Mouse (Mus musculus): Measurements from ENCODE around the gene Txnip.
"Not testable (repeated sequence)": the region's sequence is repeated elsewhere in the genome, so short reads cannot be mapped to it uniquely, and the experiment has no call there.

Gene Txnip

GRCm38 (mm10) chr3:96557694-96558093 lies at the start of gene Txnip:
TSS of gene Txnip (plus strand) at chr3:96557957.
- ATAC-seq (ENCODE audit: insufficient number of reproducible peaks, low FRiP score, low TSS enrichment): peak; percentile 99

DNA sequence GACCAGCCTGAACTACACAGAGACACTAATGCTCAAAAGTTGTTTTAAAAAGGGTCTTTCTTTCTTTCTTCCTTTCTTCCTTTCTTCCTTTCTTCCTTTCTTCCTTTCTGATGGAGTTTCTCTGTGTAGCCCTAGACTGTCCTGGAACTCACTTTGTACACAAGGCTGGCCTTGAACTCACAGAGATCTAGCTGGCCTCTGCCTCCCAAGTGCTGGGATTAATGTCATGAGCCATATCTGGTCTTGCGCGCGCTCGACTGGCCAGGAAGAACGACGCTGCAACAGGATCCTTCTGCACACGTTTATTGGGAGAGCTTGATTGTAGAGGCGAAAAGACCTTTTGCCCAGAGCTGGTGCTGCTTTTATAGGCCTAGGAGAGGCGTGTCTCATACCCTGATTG lies 49.8 kb upstream of the Txnip start:
- ATAC-seq (ENCODE audit: insufficient number of reproducible peaks, low FRiP score, low TSS enrichment): not testable (repeated sequence)

- ATAC-seq (ENCODE audit: insufficient number of reproducible peaks, low FRiP score, low TSS enrichment): no peak
Measured at GRCm38 (mm10) chr3:96520171-96520570, 37.6 kb upstream of the Txnip start.

- no peak for ATAC-seq (ENCODE audit: insufficient number of reproducible peaks, low FRiP score, low TSS enrichment)
Measured at GRCm38 (mm10) chr3:96522149-96522548, 35.6 kb upstream of the Txnip start.

GRCm38 (mm10) chr3:96524028-96524810 lies 33.5 kb upstream of the Txnip start:
- no peak for ATAC-seq (ENCODE audit: insufficient number of reproducible peaks, low FRiP score, low TSS enrichment)

GRCm38 (mm10) chr3:96524914-96525313 lies 32.8 kb upstream of the Txnip start, which contains the start of gene Hfe2:
TSS of gene Hfe2 (plus strand) at chr3:96525172.
- no peak for ATAC-seq (ENCODE audit: insufficient number of reproducible peaks, low FRiP score, low TSS enrichment)

GRCm38 (mm10) chr3:96526013-96526762 lies 31.6 kb upstream of the Txnip start:
- no peak for ATAC-seq (ENCODE audit: insufficient number of reproducible peaks, low FRiP score, low TSS enrichment)

GRCm38 (mm10) chr3:96526864-96527542 lies 30.8 kb upstream of the Txnip start:
- ATAC-seq (ENCODE audit: insufficient number of reproducible peaks, low FRiP score, low TSS enrichment): no peak

DNA sequence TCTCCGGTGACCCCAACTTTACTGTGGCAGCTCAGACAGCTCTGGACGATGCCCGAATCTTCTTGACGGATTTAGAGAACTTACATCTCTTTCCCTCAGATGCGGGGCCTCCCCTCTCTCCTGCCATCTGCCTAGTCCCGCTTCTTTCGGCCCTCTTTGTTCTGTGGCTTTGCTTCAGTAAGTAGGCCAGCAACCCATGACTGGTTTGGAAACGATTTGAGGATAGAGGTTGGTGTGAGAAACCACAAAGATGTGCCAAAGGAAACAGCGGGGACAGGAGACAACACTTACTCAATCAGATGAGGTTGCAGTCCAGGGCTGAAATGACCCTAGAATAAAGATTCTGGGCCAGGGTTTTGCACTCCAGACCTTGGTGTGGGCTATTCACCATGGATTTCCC lies 29.3 kb upstream of the Txnip start:
- ATAC-seq (ENCODE audit: insufficient number of reproducible peaks, low FRiP score, low TSS enrichment): no peak

GRCm38 (mm10) chr3:96532050-96532449 lies 25.7 kb upstream of the Txnip start:
- ATAC-seq (ENCODE audit: insufficient number of reproducible peaks, low FRiP score, low TSS enrichment): no peak

GRCm38 (mm10) chr3:96534300-96534699 lies 23.5 kb upstream of the Txnip start:
- ATAC-seq (ENCODE audit: insufficient number of reproducible peaks, low FRiP score, low TSS enrichment): no peak

DNA sequence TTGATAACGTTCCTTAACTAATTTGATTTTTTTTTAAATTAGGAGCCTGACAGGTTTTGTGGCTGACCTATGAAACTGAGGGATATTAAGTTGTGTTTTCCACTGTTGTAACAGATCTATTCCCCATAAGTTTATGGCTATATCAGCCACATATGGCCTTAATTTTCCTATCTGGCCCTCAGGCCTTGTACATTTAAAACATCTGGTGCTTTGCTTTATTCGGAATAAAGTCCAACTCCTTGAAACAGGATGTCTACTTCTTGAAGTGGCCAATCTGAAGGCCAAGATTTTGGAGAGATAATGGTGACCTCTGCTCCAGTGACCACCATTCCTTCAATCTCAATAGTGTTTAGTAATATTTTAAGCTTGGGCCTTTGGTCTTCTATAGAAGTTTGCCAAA lies 18.4 kb upstream of the Txnip start:
- ATAC-seq (ENCODE audit: insufficient number of reproducible peaks, low FRiP score, low TSS enrichment): no peak

GRCm38 (mm10) chr3:96540740-96541139 lies 17.0 kb upstream of the Txnip start:
- no peak for ATAC-seq (ENCODE audit: insufficient number of reproducible peaks, low FRiP score, low TSS enrichment)

GRCm38 (mm10) chr3:96541328-96542078 lies 16.3 kb upstream of the Txnip start:
- ATAC-seq (ENCODE audit: insufficient number of reproducible peaks, low FRiP score, low TSS enrichment): no peak

GRCm38 (mm10) chr3:96542554-96542953 lies 15.2 kb upstream of the Txnip start:
- no peak for ATAC-seq (ENCODE audit: insufficient number of reproducible peaks, low FRiP score, low TSS enrichment)

- ATAC-seq (ENCODE audit: insufficient number of reproducible peaks, low FRiP score, low TSS enrichment): no peak
Measured at GRCm38 (mm10) chr3:96543345-96543744, 14.4 kb upstream of the Txnip start.

- ATAC-seq (ENCODE audit: insufficient number of reproducible peaks, low FRiP score, low TSS enrichment): no peak
Measured at GRCm38 (mm10) chr3:96545565-96545964, 12.2 kb upstream of the Txnip start.

DNA sequence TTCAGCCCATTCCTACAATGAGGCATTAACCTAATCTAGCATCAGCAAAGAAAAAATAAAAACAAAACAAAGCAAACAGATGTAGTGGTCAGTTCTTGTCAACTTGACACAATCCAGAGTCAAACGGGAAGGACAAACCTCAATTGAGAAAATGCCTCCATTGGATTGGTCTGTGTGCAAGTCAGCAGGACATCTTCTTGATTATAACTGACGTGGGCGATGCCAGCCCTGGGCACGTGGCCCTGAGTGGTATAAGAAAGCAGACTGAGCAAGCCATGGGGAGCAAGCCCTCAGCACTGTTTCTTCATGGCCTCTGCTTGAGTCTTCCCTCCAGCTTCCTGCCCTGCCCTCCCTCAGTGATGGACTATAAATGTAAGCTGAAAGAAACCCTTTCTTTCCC lies 10.9 kb upstream of the Txnip start:
- ATAC-seq (ENCODE audit: insufficient number of reproducible peaks, low FRiP score, low TSS enrichment): no peak

GRCm38 (mm10) chr3:96547389-96547960 lies 10.3 kb upstream of the Txnip start:
- ATAC-seq (ENCODE audit: insufficient number of reproducible peaks, low FRiP score, low TSS enrichment): peak; percentile 61; the same call in 1 of the 2 replicates

DNA sequence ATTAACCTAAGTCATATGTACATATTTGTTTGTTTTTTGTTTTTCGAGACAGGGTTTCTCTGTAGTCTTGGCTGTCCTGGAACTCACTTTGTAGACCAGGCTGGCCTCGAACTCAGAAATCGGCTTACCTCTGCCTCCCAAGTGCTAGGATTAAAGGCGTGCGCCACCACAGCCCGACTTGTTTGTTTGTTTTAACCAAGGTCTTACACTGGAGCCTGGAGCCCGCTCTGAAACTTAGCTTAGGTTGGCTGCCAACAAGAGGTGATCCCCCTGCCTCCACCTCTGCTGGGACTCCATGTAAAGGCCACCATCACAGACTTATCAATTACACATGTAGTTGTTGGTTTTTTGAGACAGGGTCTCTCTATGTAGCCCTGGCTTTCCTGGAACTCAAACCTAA lies 8.9 kb upstream of the Txnip start:
- ATAC-seq (ENCODE audit: insufficient number of reproducible peaks, low FRiP score, low TSS enrichment): no peak

Data from cerebellum, adult (tissue).